Mouse (Mus musculus): ENCODE results near the gene Dcun1d4. TPM values are rescaled to one million over a fixed set of nuclear protein-coding genes. Genes with fewer than 3 reads are reported as not detected.
"Not testable (repeated sequence)": the region's sequence is repeated elsewhere in the genome, so short reads cannot be mapped to it uniquely, and the experiment has no call there.

Gene Dcun1d4
- polyA plus RNA-seq, 1 experiment from 2014 or later = 20.7 TPM

DNA sequence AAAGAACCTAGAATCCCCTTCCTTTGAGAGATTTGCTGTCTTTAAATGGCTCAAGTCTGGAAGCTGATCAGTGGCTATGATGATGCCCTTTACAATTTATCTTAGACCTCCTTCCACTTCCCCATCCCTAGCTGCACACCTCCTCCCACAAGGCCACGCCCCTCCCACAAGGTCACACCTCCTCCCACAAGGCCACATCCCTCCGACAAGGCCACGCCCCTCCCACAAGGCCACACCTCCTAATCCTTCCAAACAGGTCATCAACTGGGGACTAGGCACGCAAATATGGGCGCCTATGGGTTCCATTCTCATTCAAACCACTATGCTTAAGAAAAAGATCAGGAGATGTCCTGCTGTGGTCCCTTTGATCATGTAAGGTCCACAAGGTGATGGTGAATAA is 88.4 kb downstream of the Dcun1d4 start:
- H3K4me3 ChIP-seq (replicated peaks; ENCODE audit: low read length) = no peak overlapping the region
- H3K9ac ChIP-seq (ENCODE audit: low read length) = no peak overlapping the region
- no peak for ATAC-seq (ENCODE audit: insufficient read depth, low FRiP score)
- H3K27me3 ChIP-seq (ENCODE audit: control insufficient read depth, insufficient read depth, low read length) = no peaks in the 10 kb centered on the region
- H3K36me3 ChIP-seq (ENCODE audit: control insufficient read depth, insufficient read depth, low read length) = no peaks in the 10 kb centered on the region
- H3K27ac ChIP-seq (ENCODE audit: low read length) = no peak overlapping the region
- H3K9me3 ChIP-seq (replicated peaks; ENCODE audit: control insufficient read depth, low read length) = no peaks in the 10 kb centered on the region
- no peaks in the 10 kb centered on the region for H3K4me1 ChIP-seq (ENCODE audit: control insufficient read depth, insufficient read depth, low read length)
- WGBS = 84% methylated on average over 5 of the region's 5 CpGs
- H3K4me2 ChIP-seq (ENCODE audit: low read depth, low read length) = no peak overlapping the region

DNA sequence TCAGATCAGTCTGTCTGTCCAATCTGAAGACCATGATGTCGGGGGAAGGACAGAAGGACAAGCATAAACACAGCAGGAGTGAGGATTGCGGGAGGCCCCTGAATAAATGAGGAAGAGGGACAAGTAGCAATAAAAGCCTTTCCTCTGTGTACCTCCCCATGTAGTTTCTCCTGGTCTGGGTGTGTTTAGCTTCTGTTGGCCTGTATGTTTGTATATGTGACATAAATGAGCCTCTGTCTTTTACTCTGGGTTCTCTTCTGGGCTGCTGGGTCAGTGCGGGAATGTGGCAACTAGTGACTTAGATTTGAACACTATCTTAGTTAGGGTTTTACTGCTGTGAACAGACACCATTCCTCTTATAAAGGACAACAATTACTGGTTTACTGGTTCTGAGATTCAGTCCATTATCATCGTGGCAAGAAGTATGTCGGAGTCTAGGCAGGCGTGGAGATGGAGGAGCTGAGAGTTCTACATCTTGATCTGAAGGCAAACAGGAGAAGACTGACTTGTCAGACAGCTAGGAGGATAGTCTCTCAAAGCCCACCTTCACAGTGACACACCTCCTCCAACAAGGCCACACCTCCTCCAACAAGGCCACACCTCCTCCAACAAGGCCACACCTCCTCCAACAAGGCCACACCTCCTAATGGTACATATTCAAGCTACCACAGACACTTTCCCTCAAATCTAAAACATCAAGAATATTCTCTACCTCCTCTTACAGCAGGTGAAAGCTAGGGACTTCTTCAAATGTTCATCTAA is 90.8 kb downstream of the Dcun1d4 start:
- H3K27me3 ChIP-seq (ENCODE audit: control insufficient read depth, insufficient read depth, low read length) = no peaks in the 10 kb centered on the region
- no peaks in the 10 kb centered on the region for H3K4me1 ChIP-seq (ENCODE audit: control insufficient read depth, insufficient read depth, low read length)
- H3K4me2 ChIP-seq (ENCODE audit: low read depth, low read length) = no peak overlapping the region
- H3K9ac ChIP-seq (ENCODE audit: low read length) = no peak overlapping the region
- no peak overlapping the region for H3K27ac ChIP-seq (ENCODE audit: low read length)
- H3K4me3 ChIP-seq (replicated peaks; ENCODE audit: low read length) = no peak overlapping the region
- no peaks in the 10 kb centered on the region for H3K9me3 ChIP-seq (replicated peaks; ENCODE audit: control insufficient read depth, low read length)
- WGBS = 87% methylated on average over 6 of the region's 6 CpGs
- no peaks in the 10 kb centered on the region for H3K36me3 ChIP-seq (ENCODE audit: control insufficient read depth, insufficient read depth, low read length)
- ATAC-seq (ENCODE audit: insufficient read depth, low FRiP score) = no peak

DNA sequence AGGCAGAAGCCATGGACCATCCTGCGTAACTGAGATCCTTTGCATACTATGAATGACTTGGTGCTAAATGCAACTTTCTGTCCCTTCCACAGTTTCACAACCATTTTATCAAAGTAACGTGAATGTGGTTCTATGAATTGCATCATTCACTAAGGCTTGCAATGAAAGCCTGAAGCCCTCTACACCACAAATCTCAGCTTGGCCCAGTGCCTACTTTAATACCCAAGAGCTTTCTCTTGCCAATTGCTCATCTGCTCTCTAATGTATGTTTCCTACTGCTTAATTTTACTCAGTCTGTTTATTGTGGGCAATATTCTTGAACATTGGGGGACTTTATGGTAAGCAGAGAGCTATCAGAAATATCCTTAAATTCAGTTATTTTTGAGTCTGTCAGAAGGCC is 92.0 kb downstream of the Dcun1d4 start:
- H3K9me3 ChIP-seq (replicated peaks; ENCODE audit: control insufficient read depth, low read length) = no peaks in the 10 kb centered on the region
- H3K4me3 ChIP-seq (replicated peaks; ENCODE audit: low read length) = no peak overlapping the region
- ATAC-seq (ENCODE audit: insufficient read depth, low FRiP score) = no peak
- H3K27me3 ChIP-seq (ENCODE audit: control insufficient read depth, insufficient read depth, low read length) = no peaks in the 10 kb centered on the region
- WGBS = 81% methylated on average over 2 of the region's 2 CpGs
- no peaks in the 10 kb centered on the region for H3K36me3 ChIP-seq (ENCODE audit: control insufficient read depth, insufficient read depth, low read length)
- no peak overlapping the region for H3K4me2 ChIP-seq (ENCODE audit: low read depth, low read length)
- no peak overlapping the region for H3K27ac ChIP-seq (ENCODE audit: low read length)
- H3K4me1 ChIP-seq (ENCODE audit: control insufficient read depth, insufficient read depth, low read length) = no peaks in the 10 kb centered on the region
- no peak overlapping the region for H3K9ac ChIP-seq (ENCODE audit: low read length)

DNA sequence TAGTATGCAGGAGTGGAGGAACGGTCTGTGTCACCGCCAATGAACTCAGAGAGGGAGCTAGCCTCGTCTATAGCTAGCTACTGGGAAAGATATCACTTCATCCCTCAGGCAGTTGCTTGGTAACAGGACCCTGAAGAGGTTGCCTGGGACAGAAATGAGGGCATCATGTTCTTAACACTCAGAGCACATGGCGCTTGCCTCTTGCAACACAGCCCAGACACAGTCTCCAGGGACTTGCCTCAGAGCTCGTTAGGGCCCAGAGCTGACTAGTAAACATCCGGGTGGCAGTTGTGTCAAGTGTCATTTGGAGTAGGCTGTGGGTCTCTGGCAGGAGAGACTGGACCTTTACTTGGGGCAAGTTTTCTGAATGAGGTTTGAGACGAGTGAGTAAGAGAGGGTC is 93.0 kb downstream of the Dcun1d4 start:
- WGBS = 76% methylated on average over 7 of the region's 7 CpGs
- H3K9me3 ChIP-seq (replicated peaks; ENCODE audit: control insufficient read depth, low read length) = no peaks in the 10 kb centered on the region
- no peak overlapping the region for H3K4me2 ChIP-seq (ENCODE audit: low read depth, low read length)
- no peaks in the 10 kb centered on the region for H3K4me1 ChIP-seq (ENCODE audit: control insufficient read depth, insufficient read depth, low read length)
- H3K27me3 ChIP-seq (ENCODE audit: control insufficient read depth, insufficient read depth, low read length) = no peaks in the 10 kb centered on the region
- no peaks in the 10 kb centered on the region for H3K36me3 ChIP-seq (ENCODE audit: control insufficient read depth, insufficient read depth, low read length)
- H3K27ac ChIP-seq (ENCODE audit: low read length) = no peak overlapping the region
- ATAC-seq (ENCODE audit: insufficient read depth, low FRiP score) = no peak
- H3K9ac ChIP-seq (ENCODE audit: low read length) = no peak overlapping the region
- H3K4me3 ChIP-seq (replicated peaks; ENCODE audit: low read length) = no peak overlapping the region

DNA sequence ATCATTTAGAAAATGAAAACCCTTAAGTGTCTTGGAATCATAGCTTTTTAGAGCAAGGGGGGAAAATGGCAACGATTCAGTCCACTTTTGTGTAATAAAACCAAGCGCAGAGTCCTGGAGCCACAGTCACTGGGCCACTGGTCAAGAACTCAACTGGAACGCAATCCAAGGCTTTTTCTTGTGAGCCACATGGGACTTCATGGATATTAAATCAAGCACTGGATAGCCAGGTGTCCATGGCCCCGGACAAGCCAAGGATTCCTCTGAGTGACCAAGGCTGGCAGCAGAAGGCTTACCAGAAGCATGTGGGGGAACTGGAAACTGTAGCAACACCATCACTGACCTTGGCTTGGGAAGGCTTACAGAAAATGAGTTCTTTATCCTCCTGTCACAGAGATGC is 93.8 kb downstream of the Dcun1d4 start:
- no peaks in the 10 kb centered on the region for H3K36me3 ChIP-seq (ENCODE audit: control insufficient read depth, insufficient read depth, low read length)
- no peaks in the 10 kb centered on the region for H3K9me3 ChIP-seq (replicated peaks; ENCODE audit: control insufficient read depth, low read length)

DNA sequence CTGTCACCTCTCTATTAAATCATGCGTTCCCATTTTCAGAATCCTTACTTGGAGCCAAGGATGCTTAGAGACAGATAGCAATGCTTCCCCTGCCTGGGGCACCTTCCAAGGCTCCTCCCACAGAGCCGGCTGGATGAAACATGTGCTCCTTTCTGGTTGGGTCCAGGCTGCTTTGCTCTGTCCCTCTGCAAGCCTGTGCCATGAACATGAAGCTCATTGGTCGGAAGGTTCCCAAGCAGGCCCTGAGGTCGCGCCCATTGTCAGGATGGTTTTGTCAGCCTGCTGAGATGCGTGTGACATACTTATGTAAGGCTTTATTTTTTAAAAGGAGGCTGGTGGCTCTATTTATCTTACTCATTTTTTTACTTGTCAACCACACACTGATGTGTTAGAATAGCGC is 95.9 kb downstream of the Dcun1d4 start:
- Histone ChIP-seq H3K9me3 (replicated peaks; ENCODE audit: control insufficient read depth, low read length) (no peaks in the 10 kb centered on the region), H3K4me1 (ENCODE audit: control insufficient read depth, insufficient read depth, low read length) (no peaks in the 10 kb centered on the region), H3K36me3 (ENCODE audit: control insufficient read depth, insufficient read depth, low read length) (no peaks in the 10 kb centered on the region), H3K27me3 (ENCODE audit: control insufficient read depth, insufficient read depth, low read length) (no peaks in the 10 kb centered on the region), H3K4me2 (ENCODE audit: low read depth, low read length) (no peak overlapping the region), H3K9ac (ENCODE audit: low read length) (no peak overlapping the region), H3K27ac (ENCODE audit: low read length) (no peak overlapping the region), H3K4me3 (replicated peaks; ENCODE audit: low read length) (no peak overlapping the region)
- 56% methylated on average over 7 of the region's 7 CpGs for WGBS
- no peak for ATAC-seq (ENCODE audit: insufficient read depth, low FRiP score)

More for the DNA sequence above, 93.8 kb downstream of the Dcun1d4 start:
- WGBS = 90% methylated on average over 4 of the region's 4 CpGs
- no peak overlapping the region for H3K9ac ChIP-seq (ENCODE audit: low read length)
- no peaks in the 10 kb centered on the region for H3K4me1 ChIP-seq (ENCODE audit: control insufficient read depth, insufficient read depth, low read length)
- no peaks in the 10 kb centered on the region for H3K27me3 ChIP-seq (ENCODE audit: control insufficient read depth, insufficient read depth, low read length)
- H3K4me3 ChIP-seq (replicated peaks; ENCODE audit: low read length) = no peak overlapping the region
- H3K4me2 ChIP-seq (ENCODE audit: low read depth, low read length) = no peak overlapping the region
- H3K27ac ChIP-seq (ENCODE audit: low read length) = no peak overlapping the region
- ATAC-seq (ENCODE audit: insufficient read depth, low FRiP score) = no peak

DNA sequence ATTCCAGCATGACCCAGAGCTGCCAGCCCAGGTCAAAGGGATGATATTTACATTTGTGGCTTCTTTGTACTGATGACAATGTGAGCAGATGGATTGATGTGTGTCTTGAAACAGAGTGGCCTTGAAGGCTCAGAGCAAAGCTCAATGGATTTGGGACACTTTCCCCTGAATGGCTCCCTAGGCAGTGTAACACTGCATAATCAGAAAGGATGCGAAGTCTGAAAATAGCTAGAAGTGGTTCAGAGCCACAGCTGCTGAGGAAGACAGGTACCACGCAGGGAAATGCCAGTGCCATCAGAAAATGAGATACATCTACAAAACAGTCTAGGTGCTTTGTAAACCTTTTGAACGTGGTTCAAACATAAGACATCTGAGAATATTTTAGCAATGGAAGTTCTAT is 97.3 kb downstream of the Dcun1d4 start:
- Histone ChIP-seq H3K9me3 (replicated peaks; ENCODE audit: control insufficient read depth, low read length) (no peaks in the 10 kb centered on the region), H3K27me3 (ENCODE audit: control insufficient read depth, insufficient read depth, low read length) (no peaks in the 10 kb centered on the region), H3K36me3 (ENCODE audit: control insufficient read depth, insufficient read depth, low read length) (no peaks in the 10 kb centered on the region), H3K27ac (ENCODE audit: low read length) (no peak overlapping the region), H3K4me3 (replicated peaks; ENCODE audit: low read length) (no peak overlapping the region), H3K4me2 (ENCODE audit: low read depth, low read length) (no peak overlapping the region), H3K4me1 (ENCODE audit: control insufficient read depth, insufficient read depth, low read length) (no peaks in the 10 kb centered on the region), H3K9ac (ENCODE audit: low read length) (no peak overlapping the region)
- 75% methylated on average over 3 of the region's 3 CpGs for WGBS
- no peak for ATAC-seq (ENCODE audit: insufficient read depth, low FRiP score)

DNA sequence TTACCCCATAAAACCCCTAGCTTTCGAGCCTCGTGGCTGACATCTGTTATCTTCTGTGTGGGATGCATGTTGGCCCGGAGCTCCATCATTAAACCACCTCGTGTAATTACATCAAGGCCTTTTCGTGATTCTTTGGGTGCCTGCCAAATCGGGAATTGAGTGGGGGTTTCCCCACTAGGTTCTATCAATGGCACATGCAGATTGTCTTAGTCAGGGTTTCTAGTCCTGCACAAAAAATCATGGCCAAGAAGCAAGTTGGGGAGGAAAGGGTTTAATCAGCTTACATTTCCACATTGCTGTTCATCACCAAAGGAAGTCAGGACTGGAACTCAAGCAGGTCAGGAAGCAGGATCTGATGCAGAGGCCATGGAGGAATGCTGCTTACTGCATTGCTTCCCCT is 103.2 kb downstream of the Dcun1d4 start:
- H3K4me2 ChIP-seq (ENCODE audit: low read depth, low read length); H3K27ac ChIP-seq (ENCODE audit: low read length); ATAC-seq (ENCODE audit: insufficient read depth, low FRiP score); H3K9me3 ChIP-seq (replicated peaks; ENCODE audit: control insufficient read depth, low read length); H3K36me3 ChIP-seq (ENCODE audit: control insufficient read depth, insufficient read depth, low read length); H3K4me3 ChIP-seq (replicated peaks; ENCODE audit: low read length); H3K4me1 ChIP-seq (ENCODE audit: control insufficient read depth, insufficient read depth, low read length); H3K9ac ChIP-seq (ENCODE audit: low read length); H3K27me3 ChIP-seq (ENCODE audit: control insufficient read depth, insufficient read depth, low read length): not testable (repeated sequence)
- 75% methylated on average over 6 of the region's 6 CpGs for WGBS

DNA sequence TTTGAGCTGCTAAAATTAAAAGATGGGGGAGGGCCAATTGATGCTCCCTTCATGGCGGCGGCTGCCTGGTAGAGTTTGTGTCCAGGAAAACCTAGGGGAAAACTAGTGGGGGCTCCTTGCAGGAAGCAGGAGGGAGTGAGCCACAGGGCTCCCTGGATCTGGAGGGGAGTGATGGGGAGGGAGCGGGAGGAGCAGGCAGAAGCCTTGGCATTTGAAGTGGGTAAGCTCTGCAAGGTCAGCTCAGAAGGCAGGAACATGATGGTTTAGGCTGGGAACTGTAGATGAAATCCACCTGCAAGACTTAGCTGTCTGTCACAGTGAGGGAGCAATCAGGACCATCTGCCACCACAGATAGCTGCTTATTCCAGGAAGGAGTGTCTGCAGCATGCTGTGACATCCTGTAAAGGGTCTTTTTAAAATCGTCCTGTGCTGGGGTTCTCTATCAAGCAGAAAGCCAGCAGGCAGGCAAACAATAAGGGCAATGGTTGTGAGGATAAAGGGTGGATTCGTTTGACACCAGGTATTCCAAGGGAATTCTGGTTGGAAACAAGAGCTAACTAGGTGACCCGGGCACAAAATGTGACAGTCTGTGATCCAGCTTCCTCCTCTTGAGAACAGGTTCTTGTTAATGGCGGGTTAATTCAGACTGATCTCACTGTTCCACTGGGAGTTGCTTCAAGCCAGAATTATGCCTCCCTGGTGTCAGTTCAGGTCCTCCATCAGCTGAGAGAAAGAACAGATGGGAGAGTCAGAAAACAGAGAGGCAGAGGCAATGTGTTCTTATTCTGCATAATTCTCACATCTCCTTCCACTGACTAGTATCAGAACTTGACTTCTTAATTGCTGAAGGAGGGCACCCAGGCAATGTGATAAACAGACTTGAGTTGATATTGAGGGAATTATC is 104.7 kb downstream of the Dcun1d4 start:
- no peaks in the 10 kb centered on the region for H3K27me3 ChIP-seq (ENCODE audit: control insufficient read depth, insufficient read depth, low read length)
- no peak overlapping the region for H3K27ac ChIP-seq (ENCODE audit: low read length)
- peaks cover 3% of the 10 kb centered on the region; the same call in 1 of the 2 replicates for H3K4me1 ChIP-seq (ENCODE audit: control insufficient read depth, insufficient read depth, low read length)
- H3K9ac ChIP-seq (ENCODE audit: low read length) = no peak overlapping the region
- H3K9me3 ChIP-seq (replicated peaks; ENCODE audit: control insufficient read depth, low read length) = no peaks in the 10 kb centered on the region
- no peaks in the 10 kb centered on the region for H3K36me3 ChIP-seq (ENCODE audit: control insufficient read depth, insufficient read depth, low read length)
- H3K4me3 ChIP-seq (replicated peaks; ENCODE audit: low read length) = no peak overlapping the region
- ATAC-seq (ENCODE audit: insufficient read depth, low FRiP score) = no peak
- H3K4me2 ChIP-seq (ENCODE audit: low read depth, low read length) = no peak overlapping the region
- 38% methylated on average over 7 of the region's 7 CpGs for WGBS
